Mouse (Mus musculus) bone marrow, adult 2 months (tissue): ENCODE measurements around the gene Rab20.

Experiments used
- CTCF ChIP-seq: fragments of 200-500 bp; IDR thresholded peaks from 2 replicates; pipeline ENCODE4 v1.5.1; 2011; ENCODE audit warnings: low read length, control low read depth; ENCODE audit not compliant: control insufficient read depth, insufficient read depth
- POLR2A ChIP-seq: fragments of 200-500 bp; IDR thresholded peaks from 2 replicates; pipeline ENCODE4 v1.6.1; 2011; ENCODE audit warnings: low read depth, mild to moderate bottlenecking, control low read depth, low read length, borderline replicate concordance; ENCODE audit not compliant: control insufficient read depth

- TF ChIP-seq CTCF (no peak), POLR2A (no peak)
Observed at GRCm38 (mm10) chr8:11510971-11511370, 32.5 kb upstream of the Rab20 start.
